15 mouse cellular contexts compared by ENCODE assay signal in the genomic region with DNA sequence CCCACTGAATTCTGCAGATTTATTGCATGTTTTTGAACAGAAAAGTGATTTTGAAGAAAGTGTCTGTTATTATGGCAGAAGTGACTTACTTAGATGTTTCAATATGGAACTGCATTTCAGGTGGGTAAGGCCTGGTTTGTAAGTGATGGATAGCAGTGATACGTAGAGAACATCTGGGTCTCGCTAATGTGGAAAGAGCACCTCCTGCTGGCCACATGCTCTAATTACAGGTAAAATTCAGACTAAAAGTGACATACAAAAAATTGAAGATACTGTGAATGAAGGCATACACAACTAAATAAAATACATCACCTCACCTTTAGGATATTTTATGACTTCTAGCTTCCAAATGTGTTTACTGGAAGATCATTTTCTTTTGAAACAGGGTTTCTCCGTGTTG.
DNase-seq lines count a peak whose midpoint lies in the region; ATAC-seq and TF ChIP-seq lines count a peak whose summit lies in the region.
"Had no signal": no experiment of that assay in that cellular context is flagged by ENCODE, and none has a peak within 500 bp of the region (broad histone marks: within the 10 kb centered on the region; RNA-seq: fewer than 3 reads in every experiment).

No protein-coding gene starts in this region.

- H3K9ac ChIP-seq in forebrain, postnatal 0 days = no peak overlapping the region
- no peak overlapping the region for H3K9ac ChIP-seq in forebrain, embryonic 15.5 days (replicated peaks)
- no peak overlapping the region for H3K9ac ChIP-seq in forebrain, embryonic 12.5 days
- H3K9ac ChIP-seq: hindbrain, embryonic 15.5 days; liver, embryonic 13.5 days had no signal

- TF ChIP-seq CTCF in forebrain, postnatal 0 days (IDR thresholded peaks at IDR 0.05; ENCODE audit: low read depth) = peak; percentile 43
- peak; percentile 38 for TF ChIP-seq CTCF in left cerebral cortex, adult 2 months (IDR thresholded peaks at IDR 0.05)

- 99% methylated on average over 3 of the region's 3 CpGs for WGBS in forebrain, postnatal 0 days
- WGBS in forebrain, embryonic 15.5 days = 94% methylated on average over 3 of the region's 3 CpGs
- 91% methylated on average over 3 of the region's 3 CpGs for WGBS in forebrain, embryonic 12.5 days

- intact Hi-C loops in left cerebral cortex, adult 2 months (cut with DNase I) = no loop called here
- intact Hi-C loops in left cerebral cortex, postnatal 36 days (cut with DNase I) = no loop called here

- no peak for DNase-seq in forebrain, postnatal 0 days
- no peak for DNase-seq in left cerebral cortex, adult 2 months (ENCODE audit: extremely low spot score in 1 of 2, low spot score in 2 of 2)
- no peak for DNase-seq in left cerebral cortex, postnatal 36 days (ENCODE audit: low spot score in 2 of 2)
- DNase-seq in A20 (ENCODE audit: low read depth, low spot score) (peak; percentile 10), R1 (ENCODE audit: low read depth, low spot score) (peak; percentile 35)
- no peak for DNase-seq in adrenal gland, adult 8-10 months
- DNase-seq: cerebellum, adult 11-12 months; heart, postnatal 14 days; liver, embryonic 13.5 days; lung, postnatal 36 days; right cerebral cortex, adult 18-20 months had no signal

- no peak overlapping the region for H3K4me3 ChIP-seq in forebrain, postnatal 0 days (ENCODE audit: low read depth, low read length)
- no peak overlapping the region for H3K4me3 ChIP-seq in forebrain, embryonic 15.5 days
- no peak overlapping the region for H3K4me3 ChIP-seq in left cerebral cortex, adult 2 months
- H3K4me3 ChIP-seq in forebrain, embryonic 12.5 days (replicated peaks) = no peak overlapping the region
- H3K4me3 ChIP-seq: hindbrain, embryonic 15.5 days; liver, embryonic 13.5 days had no signal

- no peaks in the 10 kb centered on the region for H3K9me3 ChIP-seq in forebrain, postnatal 0 days (ENCODE audit: low read length)
- no peaks in the 10 kb centered on the region for H3K9me3 ChIP-seq in forebrain, embryonic 15.5 days
- H3K9me3 ChIP-seq in forebrain, embryonic 12.5 days = peaks cover 3% of the 10 kb centered on the region; the same call in 1 of the 2 replicates
- H3K9me3 ChIP-seq: hindbrain, embryonic 15.5 days; liver, embryonic 13.5 days had no signal

- H3K36me3 ChIP-seq in forebrain, postnatal 0 days (ENCODE audit: insufficient read depth) = peaks cover 43% of the 10 kb centered on the region
- H3K36me3 ChIP-seq in forebrain, embryonic 15.5 days = peaks cover 53% of the 10 kb centered on the region
- peaks cover 78% of the 10 kb centered on the region for H3K36me3 ChIP-seq in forebrain, embryonic 12.5 days (replicated peaks)
- H3K36me3 ChIP-seq: liver, embryonic 13.5 days had no signal

- no peak overlapping the region for H3K27ac ChIP-seq in forebrain, postnatal 0 days (ENCODE audit: low read depth, low read length)
- H3K27ac ChIP-seq in forebrain, embryonic 15.5 days (replicated peaks) = no peak overlapping the region
- H3K27ac ChIP-seq in left cerebral cortex, adult 2 months = no peak overlapping the region
- H3K27ac ChIP-seq in forebrain, embryonic 12.5 days = no peak overlapping the region
- H3K27ac ChIP-seq: hindbrain, embryonic 15.5 days; liver, embryonic 13.5 days had no signal

- no peak overlapping the region for H3K4me2 ChIP-seq in forebrain, postnatal 0 days (ENCODE audit: low read depth)
- H3K4me2 ChIP-seq in forebrain, embryonic 15.5 days (replicated peaks) = no peak overlapping the region
- H3K4me2 ChIP-seq in forebrain, embryonic 12.5 days = no peak overlapping the region
- H3K4me2 ChIP-seq: hindbrain, embryonic 15.5 days; liver, embryonic 13.5 days; midbrain, embryonic 11.5 days had no signal

- no peaks in the 10 kb centered on the region for H3K27me3 ChIP-seq in forebrain, postnatal 0 days (ENCODE audit: insufficient read depth, low read length)
- H3K27me3 ChIP-seq in forebrain, embryonic 15.5 days = no peaks in the 10 kb centered on the region
- H3K27me3 ChIP-seq in forebrain, embryonic 12.5 days = no peaks in the 10 kb centered on the region
- H3K27me3 ChIP-seq: hindbrain, embryonic 15.5 days; liver, embryonic 13.5 days had no signal

- ATAC-seq in forebrain, postnatal 0 days = no peak
- ATAC-seq in forebrain, embryonic 15.5 days (replicated peaks) = no peak
- no peak for ATAC-seq in forebrain, embryonic 12.5 days (ENCODE audit: low FRiP score)

- H3K4me1 ChIP-seq in forebrain, postnatal 0 days (ENCODE audit: insufficient read depth) = no peaks in the 10 kb centered on the region
- H3K4me1 ChIP-seq in forebrain, embryonic 15.5 days = no peaks in the 10 kb centered on the region
- H3K4me1 ChIP-seq in forebrain, embryonic 12.5 days = no peaks in the 10 kb centered on the region
- H3K4me1 ChIP-seq: liver, embryonic 13.5 days had no signal

Comparison
In these comparisons a context has a peak if more than half of its experiments do, and no peak if none do; other contexts are left out.
1. DNase-seq: peak in A20 (single experiment) and R1 (single experiment); none in forebrain, postnatal 0 days (single experiment), left cerebral cortex, adult 2 months (0 of 2), left cerebral cortex, postnatal 36 days (0 of 2) and adrenal gland, adult 8-10 months (single experiment).